Mouse (Mus musculus) heart, embryonic 16.5 days (tissue): ENCODE results near the gene Spry1. TPM values are rescaled to one million over a fixed set of nuclear protein-coding genes. Genes with fewer than 3 reads are reported as not detected.

Experiments used
- ATAC-seq: fragments of 200-750 bp; cut with Nextera tagmentation; replicated peaks from 2 replicates; pipeline ENCODE4 v1.8.0; 2017; ENCODE audit warnings: moderate number of reproducible peaks; ENCODE audit not compliant: insufficient read depth, low FRiP score; ENCODE audit errors: extremely low read depth
- H3K27ac ChIP-seq: fragments of 300-500 bp; sonication (generic); 2 replicates; pipeline ENCODE4 v1.5.1; 2014; ENCODE audit warnings: mild to moderate bottlenecking, low read length, control low read depth, moderate library complexity
- H3K27me3 ChIP-seq: fragments of 300-500 bp; sonication (generic); 2 replicates; pipeline ENCODE4 v1.6.1; 2014; ENCODE audit warnings: low read length, mixed read lengths; ENCODE audit not compliant: control insufficient read depth, insufficient read depth
- H3K36me3 ChIP-seq: fragments of 300-500 bp; sonication (generic); 2 replicates; pipeline ENCODE4 v1.6.1; 2014; ENCODE audit not compliant: control insufficient read depth, insufficient read depth
- H3K4me1 ChIP-seq: fragments of 300-500 bp; sonication (generic); 2 replicates; pipeline ENCODE4 v1.6.1; 2014; ENCODE audit warnings: low read length, mixed read lengths; ENCODE audit not compliant: control insufficient read depth, insufficient read depth
- H3K4me2 ChIP-seq: fragments of 300-500 bp; sonication (generic); 2 replicates; pipeline ENCODE4 v1.6.1; 2014; ENCODE audit warnings: low read depth, mild to moderate bottlenecking, control low read depth, low read length
- H3K4me3 ChIP-seq: fragments of 300-500 bp; sonication (generic); 2 replicates; pipeline ENCODE4 v1.5.1; 2014; ENCODE audit warnings: mild to moderate bottlenecking, control low read depth, low read length
- H3K9ac ChIP-seq: fragments of 300-500 bp; sonication (generic); 2 replicates; pipeline ENCODE4 v1.6.1; 2014; ENCODE audit warnings: low read length, control low read depth
- H3K9me3 ChIP-seq: fragments of 300-500 bp; sonication (generic); replicated peaks from 2 replicates; pipeline ENCODE4 v1.6.1; 2016; ENCODE audit warnings: low read length; ENCODE audit not compliant: control insufficient read depth
- WGBS: fragments of 180-500 bp; shearing (Covaris S2); extraction: QIAGEN DNeasy Blood & Tissue Kit; methylation state at CpG from one replicate; pipeline ENCODE4 v1.1.7; 2014; 5-methylcytosine and 5-hydroxymethylcytosine counted together
- polyA plus RNA-seq: library from polyadenylated mRNA; unstranded; fragments of >200 nt; fragmentation: Nextera tagmentation; extraction: Ambion mirVana; gene quantifications from 2 replicates; pipeline ENCODE4 v1.2.1, GENCODE M21; 2015

The Spry1 gene
- polyA plus RNA-seq, 1 experiment from 2014 or later, result 6.9 TPM

DNA sequence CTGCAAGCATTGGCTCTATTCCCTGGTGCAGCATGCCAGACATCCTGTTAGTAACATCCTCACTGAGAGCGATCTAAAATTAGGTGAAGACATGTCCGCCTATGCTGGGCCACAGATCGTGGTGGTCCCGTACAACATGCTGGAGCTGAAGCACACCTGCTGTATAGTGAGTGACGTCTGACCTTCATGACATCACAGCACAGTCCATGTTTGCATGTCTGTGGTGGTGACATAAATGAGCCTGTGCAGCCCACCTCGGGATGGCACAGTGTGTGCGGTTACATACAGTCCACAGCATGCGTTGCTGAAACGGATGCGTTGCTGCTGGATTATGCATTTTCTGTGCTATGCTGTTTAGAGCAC lies 33.9 kb upstream of the Spry1 start:
- Histone ChIP-seq H3K36me3 (no peaks in the 10 kb centered on the region), H3K27me3 (no peaks in the 10 kb centered on the region), H3K27ac (no peak overlapping the region), H3K4me2 (no peak overlapping the region), H3K9me3 (peaks cover 3% of the 10 kb centered on the region), H3K4me1 (no peaks in the 10 kb centered on the region), H3K9ac (no peak overlapping the region), H3K4me3 (no peak overlapping the region)
- 60% methylated on average over 10 of the region's 10 CpGs for WGBS
- ATAC-seq, result 0 out of 2 replicates have a peak, but pooled peaks have one; percentile 14

GRCm38 (mm10) chr3:37608926-37609325 lies 30.8 kb upstream of the Spry1 start:
- Histone ChIP-seq H3K4me2 (no peak overlapping the region), H3K4me3 (no peak overlapping the region), H3K9ac (no peak overlapping the region), H3K36me3 (no peaks in the 10 kb centered on the region), H3K27me3 (no peaks in the 10 kb centered on the region), H3K4me1 (no peaks in the 10 kb centered on the region; the same call in 1 of the 2 replicates), H3K27ac (no peak overlapping the region), H3K9me3 (peaks cover 3% of the 10 kb centered on the region)
- no peak for ATAC-seq
- 88% methylated on average over 4 of the region's 4 CpGs for WGBS

DNA sequence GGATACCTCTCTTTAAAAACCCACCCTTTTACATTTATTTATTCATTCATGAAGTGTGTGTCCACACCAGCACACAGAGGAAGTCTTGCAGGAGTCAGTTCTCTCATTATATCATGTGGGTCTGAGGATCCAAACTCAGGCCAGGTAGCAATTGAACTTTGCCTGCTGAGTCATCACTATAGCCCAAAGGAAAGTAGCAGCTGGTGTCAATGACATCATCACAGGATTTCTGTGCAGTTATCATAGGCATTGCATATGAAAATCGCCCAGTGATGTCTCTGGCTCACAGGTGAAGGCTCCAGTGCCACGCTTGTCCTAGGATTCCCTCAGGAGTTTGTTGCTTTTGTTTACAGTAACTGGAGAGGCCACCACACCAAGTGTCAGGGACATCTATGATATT lies 29.1 kb upstream of the Spry1 start:
- ATAC-seq, result no peak
- H3K9me3 ChIP-seq, result peaks cover 3% of the 10 kb centered on the region

DNA sequence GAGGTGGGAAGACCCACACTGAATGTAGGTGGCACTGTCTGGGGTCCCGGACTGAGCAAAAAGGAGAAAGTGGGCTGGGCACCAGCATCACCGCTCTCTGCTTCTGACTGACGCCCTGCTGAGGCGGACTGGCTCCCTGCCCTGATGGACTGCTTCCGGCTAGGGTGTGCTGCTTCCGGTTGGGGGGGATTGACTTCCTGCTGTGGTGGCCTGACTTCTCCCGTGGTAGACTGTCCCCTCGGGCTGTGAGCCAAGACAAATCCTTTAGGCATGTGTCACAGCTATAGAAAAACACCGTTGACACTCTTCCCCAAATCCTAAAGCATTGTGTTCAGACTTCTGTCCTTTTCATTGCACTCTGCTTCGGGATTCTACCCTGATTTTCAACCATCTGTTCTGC lies 26.0 kb upstream of the Spry1 start:
- no peaks in the 10 kb centered on the region; the same call in none of the 2 replicates for H3K4me1 ChIP-seq
- no peaks in the 10 kb centered on the region for H3K27me3 ChIP-seq
- H3K9ac ChIP-seq, result no peak overlapping the region
- H3K36me3 ChIP-seq, result no peaks in the 10 kb centered on the region
- H3K9me3 ChIP-seq, result peaks cover 3% of the 10 kb centered on the region
- no peak overlapping the region for H3K27ac ChIP-seq
- H3K4me2 ChIP-seq, result no peak overlapping the region
- 50% methylated on average over 10 of the region's 10 CpGs for WGBS
- no peak overlapping the region for H3K4me3 ChIP-seq
- ATAC-seq, result peak; percentile 69

More for the DNA sequence above, 29.1 kb upstream of the Spry1 start:
- WGBS, result 92% methylated on average over 2 of the region's 2 CpGs
- Histone ChIP-seq H3K4me2 (no peak overlapping the region), H3K27me3 (no peaks in the 10 kb centered on the region), H3K4me3 (no peak overlapping the region), H3K36me3 (no peaks in the 10 kb centered on the region), H3K9ac (no peak overlapping the region), H3K27ac (no peak overlapping the region), H3K4me1 (no peaks in the 10 kb centered on the region; the same call in none of the 2 replicates)

DNA sequence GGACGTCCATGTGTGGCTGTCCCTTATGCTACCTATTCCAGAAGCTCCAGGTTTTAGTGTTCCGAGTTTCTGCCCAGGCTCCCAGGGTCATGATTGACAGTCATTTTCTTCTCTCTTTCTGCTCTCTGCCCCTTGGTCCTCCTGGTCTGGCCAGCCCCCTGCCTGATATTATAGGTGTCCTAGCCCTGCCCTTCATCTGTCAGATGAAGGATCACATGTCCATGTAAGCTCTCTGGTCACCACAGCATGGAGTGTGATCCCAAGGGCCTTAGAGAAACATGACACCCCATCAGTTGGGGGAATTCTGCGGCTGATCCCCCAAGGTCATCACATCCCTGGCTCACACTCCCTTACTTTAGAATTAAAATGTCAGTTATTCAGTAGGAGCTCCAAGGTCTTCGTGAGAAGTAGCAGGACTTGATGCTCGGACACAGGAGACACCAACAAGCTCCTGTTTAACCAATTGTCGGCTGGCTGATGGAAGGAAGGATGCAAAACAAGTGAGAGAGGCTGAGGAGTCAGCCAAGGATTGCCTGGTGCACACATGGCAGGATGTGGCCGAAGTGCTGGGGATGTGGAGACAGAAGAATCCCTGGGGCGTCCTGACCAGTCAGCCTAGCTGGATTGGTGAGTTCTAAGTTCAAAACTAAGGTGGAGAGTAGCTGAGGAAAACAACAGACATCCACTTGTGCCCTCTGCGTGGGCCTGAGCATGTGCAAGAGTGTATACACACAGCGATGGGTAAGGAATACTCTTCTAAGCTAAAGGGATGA lies 24.7 kb upstream of the Spry1 start:
- WGBS, result 79% methylated on average over 10 of the region's 10 CpGs
- Histone ChIP-seq H3K27me3 (no peaks in the 10 kb centered on the region), H3K4me2 (no peak overlapping the region), H3K36me3 (no peaks in the 10 kb centered on the region), H3K9me3 (no peaks in the 10 kb centered on the region), H3K4me1 (no peaks in the 10 kb centered on the region; the same call in none of the 2 replicates), H3K9ac (no peak overlapping the region), H3K4me3 (no peak overlapping the region), H3K27ac (no peak overlapping the region)
- no peak for ATAC-seq

- H3K9me3 ChIP-seq, result no peaks in the 10 kb centered on the region
- H3K27me3 ChIP-seq, result no peaks in the 10 kb centered on the region
- H3K4me3 ChIP-seq, result no peak overlapping the region
- H3K4me1 ChIP-seq, result no peaks in the 10 kb centered on the region; the same call in none of the 2 replicates
- ATAC-seq, result no peak
- H3K36me3 ChIP-seq, result no peaks in the 10 kb centered on the region
- no peak overlapping the region for H3K4me2 ChIP-seq
- no peak overlapping the region for H3K9ac ChIP-seq
- WGBS, result 75% methylated on average over 21 of the region's 21 CpGs
- no peak overlapping the region for H3K27ac ChIP-seq
Measured at GRCm38 (mm10) chr3:37616586-37617547, 22.9 kb upstream of the Spry1 start.

- no peak overlapping the region for H3K9ac ChIP-seq
- no peak overlapping the region for H3K4me2 ChIP-seq
- H3K9me3 ChIP-seq, result no peaks in the 10 kb centered on the region
- no peak overlapping the region for H3K4me3 ChIP-seq
- no peaks in the 10 kb centered on the region for H3K36me3 ChIP-seq
- 94% methylated on average over 6 of the region's 6 CpGs for WGBS
- ATAC-seq, result no peak
- H3K27me3 ChIP-seq, result no peaks in the 10 kb centered on the region
- no peaks in the 10 kb centered on the region for H3K4me1 ChIP-seq
- no peak overlapping the region for H3K27ac ChIP-seq
Measured at GRCm38 (mm10) chr3:37632246-37632645, 7.5 kb upstream of the Spry1 start.

DNA sequence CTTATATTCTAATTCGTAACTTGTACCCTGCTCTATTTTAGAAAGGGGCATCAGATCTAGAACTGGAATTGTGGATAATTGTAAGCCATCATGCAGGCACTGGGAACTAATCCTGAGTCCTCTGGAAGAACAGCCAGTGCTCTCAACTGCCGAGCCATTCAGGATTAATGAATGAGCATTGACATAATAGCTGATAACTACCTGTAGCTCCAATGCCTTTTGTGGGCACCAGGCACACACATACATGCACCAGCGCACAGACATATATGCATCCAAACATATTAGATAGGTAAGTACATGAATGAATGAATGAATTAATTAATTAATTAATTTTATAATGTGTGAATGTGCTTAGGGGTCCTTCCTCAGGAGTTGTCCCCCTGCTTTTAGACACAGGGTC lies 7.0 kb upstream of the Spry1 start:
- no peak overlapping the region for H3K9ac ChIP-seq
- H3K4me3 ChIP-seq, result no peak overlapping the region
- H3K4me1 ChIP-seq, result no peaks in the 10 kb centered on the region
- no peaks in the 10 kb centered on the region for H3K27me3 ChIP-seq
- H3K27ac ChIP-seq, result no peak overlapping the region
- WGBS, result 87% methylated on average over 3 of the region's 3 CpGs
- H3K36me3 ChIP-seq, result no peaks in the 10 kb centered on the region
- no peak overlapping the region for H3K4me2 ChIP-seq
- no peak for ATAC-seq
- H3K9me3 ChIP-seq, result no peaks in the 10 kb centered on the region

- H3K9ac ChIP-seq, result no peak overlapping the region
- no peak for ATAC-seq
- no peaks in the 10 kb centered on the region for H3K4me1 ChIP-seq
- no peaks in the 10 kb centered on the region for H3K9me3 ChIP-seq
- H3K4me3 ChIP-seq, result no peak overlapping the region
- no peak overlapping the region for H3K4me2 ChIP-seq
- 32% methylated on average over 4 of the region's 4 CpGs for WGBS
- no peaks in the 10 kb centered on the region for H3K36me3 ChIP-seq
- no peak overlapping the region for H3K27ac ChIP-seq
- no peaks in the 10 kb centered on the region for H3K27me3 ChIP-seq
Measured at GRCm38 (mm10) chr3:37634648-37635047, 5.1 kb upstream of the Spry1 start.
